Mouse (Mus musculus): Measurements from ENCODE around the gene 1700001C19Rik.

The 1700001C19Rik gene

GRCm38 (mm10) chr17:47462209-47462608, 25.0 kb upstream of the 1700001C19Rik start:
- DNase-seq (ENCODE audit: low spot score in 2 of 2): no peak

- DNase-seq (ENCODE audit: low spot score in 2 of 2): no peak
These were observed 24.5 kb upstream of the 1700001C19Rik start for GRCm38 (mm10) chr17:47461688-47462087.

- no peak for DNase-seq (ENCODE audit: low spot score in 2 of 2)
These were observed 22.3 kb upstream of the 1700001C19Rik start for GRCm38 (mm10) chr17:47459341-47459919.

GRCm38 (mm10) chr17:47458936-47459335, 21.8 kb upstream of the 1700001C19Rik start:
- DNase-seq (ENCODE audit: low spot score in 2 of 2): no peak

- no peak for DNase-seq (ENCODE audit: low spot score in 2 of 2)
These were observed 21.1 kb upstream of the 1700001C19Rik start for GRCm38 (mm10) chr17:47458310-47458709.

GRCm38 (mm10) chr17:47454675-47455074, 17.5 kb upstream of the 1700001C19Rik start:
- DNase-seq (ENCODE audit: low spot score in 2 of 2): no peak

- DNase-seq (ENCODE audit: low spot score in 2 of 2): no peak
These were observed 15.7 kb upstream of the 1700001C19Rik start for GRCm38 (mm10) chr17:47452886-47453285.

GRCm38 (mm10) chr17:47450880-47451565, 13.8 kb upstream of the 1700001C19Rik start:
- DNase-seq (ENCODE audit: low spot score in 2 of 2): no peak

GRCm38 (mm10) chr17:47450239-47450638, 13.1 kb upstream of the 1700001C19Rik start:
- DNase-seq (ENCODE audit: low spot score in 2 of 2): no peak

- no peak for DNase-seq (ENCODE audit: low spot score in 2 of 2)
These were observed 12.3 kb upstream of the 1700001C19Rik start for GRCm38 (mm10) chr17:47449432-47449831.

GRCm38 (mm10) chr17:47448523-47449372, 11.6 kb upstream of the 1700001C19Rik start:
- DNase-seq (ENCODE audit: low spot score in 2 of 2): no peak

GRCm38 (mm10) chr17:47446561-47446960, 9.4 kb upstream of the 1700001C19Rik start:
- no peak for DNase-seq (ENCODE audit: low spot score in 2 of 2)

GRCm38 (mm10) chr17:47446025-47446424, 8.8 kb upstream of the 1700001C19Rik start:
- no peak for DNase-seq (ENCODE audit: low spot score in 2 of 2)

- no peak for DNase-seq (ENCODE audit: low spot score in 2 of 2)
These were observed 8.3 kb upstream of the 1700001C19Rik start for GRCm38 (mm10) chr17:47445518-47445917.

- DNase-seq (ENCODE audit: low spot score in 2 of 2): no peak
These were observed 6.9 kb upstream of the 1700001C19Rik start for GRCm38 (mm10) chr17:47444113-47444512.

GRCm38 (mm10) chr17:47442271-47442670, 5.1 kb upstream of the 1700001C19Rik start:
- DNase-seq (ENCODE audit: low spot score in 2 of 2): no peak

- DNase-seq (ENCODE audit: low spot score in 2 of 2): no peak
These were observed 4.3 kb upstream of the 1700001C19Rik start for GRCm38 (mm10) chr17:47441296-47442051.

GRCm38 (mm10) chr17:47440359-47440890, 3.2 kb upstream of the 1700001C19Rik start:
- no peak for DNase-seq (ENCODE audit: low spot score in 2 of 2)

- DNase-seq (ENCODE audit: low spot score in 2 of 2): no peak
These were observed 2.3 kb upstream of the 1700001C19Rik start for GRCm38 (mm10) chr17:47439396-47440028.

GRCm38 (mm10) chr17:47438611-47439010, 1.4 kb upstream of the 1700001C19Rik start:
- DNase-seq (ENCODE audit: low spot score in 2 of 2): no peak

Data from heart, adult 9 months (tissue).